Mouse (Mus musculus): Measurements from ENCODE around the gene Ocrl.

DNA sequence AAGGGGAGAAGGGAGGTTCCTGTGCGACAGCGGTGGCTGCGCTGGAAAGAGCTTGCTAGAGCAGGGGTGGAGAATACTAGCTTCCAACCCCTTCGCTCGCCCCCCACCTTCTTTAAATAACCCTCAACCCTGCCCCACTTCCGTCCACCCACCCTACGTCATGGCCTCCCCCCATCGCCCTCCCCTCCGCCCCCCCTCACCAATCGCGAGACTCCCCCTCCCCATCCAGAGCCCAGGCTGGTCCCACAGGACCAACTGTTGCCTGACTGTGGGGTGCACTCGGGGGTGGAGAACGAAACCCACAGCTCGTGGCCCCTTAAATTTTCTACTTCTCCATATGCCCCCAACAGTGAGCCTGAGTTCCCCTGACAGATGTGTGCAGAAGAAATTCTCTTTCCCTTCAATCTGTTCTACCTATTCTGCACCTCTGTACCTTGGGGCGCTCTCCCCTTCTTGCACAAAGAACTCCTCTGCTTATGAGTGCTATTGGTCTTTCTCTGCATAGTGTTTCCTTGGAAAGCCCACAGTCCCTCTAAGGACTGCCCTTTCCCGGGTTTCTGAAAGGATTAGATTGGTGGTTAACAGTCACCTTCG lies 19.7 kb upstream of the Ocrl start, which contains the start of gene Smarca1:
- TF ChIP-seq CTCF (IDR thresholded peaks at IDR 0.05; ENCODE audit: low read depth, low read length) = no peak
- TF ChIP-seq POLR2A (IDR thresholded peaks at IDR 0.05; ENCODE audit: borderline replicate concordance, low read depth, low read length) = no peak

Measured in bone marrow macrophage, adult 2 months (primary cell).